Mouse (Mus musculus): ENCODE data around the gene Eif4ebp2. TPM values are rescaled to one million over a fixed set of nuclear protein-coding genes. Genes with fewer than 3 reads are reported as not detected.

Gene Eif4ebp2
- polyA plus RNA-seq (2012; rRNA removed) (55.4 and 77.6 TPM in 2 replicates), polyA plus RNA-seq (2014; fragmentation: Nextera tagmentation; extraction: Ambion mirVana) (42.7 and 50.4 TPM in 2 replicates)

GRCm38 (mm10) chr10:61452645-61453044, at the start of gene Eif4ebp2:
Gene Eif4ebp2 (minus strand): TSS chr10:61452661.
- H3K36me3 ChIP-seq (ENCODE audit: control insufficient read depth, insufficient read depth, low read length) = peaks cover 8% of the 10 kb centered on the region; the same call in 1 of the 2 replicates
- peak; percentile 99 for ATAC-seq (ENCODE audit: low FRiP score, low read depth)
- H3K27ac ChIP-seq (replicated peaks; ENCODE audit: low read depth, low read length) = peak within 1 kb of the TSS; percentile 75
- H3K9ac ChIP-seq (ENCODE audit: low read depth, low read length, severe bottlenecking) = peak within 1 kb of the TSS; percentile 87
- H3K4me2 ChIP-seq (replicated peaks; ENCODE audit: low read depth, low read length, severe bottlenecking) = peak within 1 kb of the TSS; percentile 87
- peak within 1 kb of the TSS; percentile 99 for H3K4me3 ChIP-seq (replicated peaks; ENCODE audit: low read length)
- 1% methylated on average over 34 of the region's 36 CpGs for WGBS
- peaks cover 18% of the 10 kb centered on the region for H3K4me1 ChIP-seq (ENCODE audit: control insufficient read depth, insufficient read depth, low read length)
- H3K27me3 ChIP-seq (ENCODE audit: control insufficient read depth, insufficient read depth, low read length) = no peaks in the 10 kb centered on the region
- TF ChIP-seq POLR2A (IDR thresholded peaks at IDR 0.05; ENCODE audit: borderline replicate concordance, extremely low read depth, insufficient read depth, insufficient read length) = peak; percentile 79; the same call in 1 of the 2 replicates
- no peaks in the 10 kb centered on the region for H3K9me3 ChIP-seq (ENCODE audit: control insufficient read depth, low read length)
- peak; percentile 98 for DNase-seq (ENCODE audit: low spot score)

- no peak for TF ChIP-seq POLR2A (IDR thresholded peaks at IDR 0.05; ENCODE audit: borderline replicate concordance, extremely low read depth, insufficient read depth, insufficient read length)
- DNase-seq (ENCODE audit: low spot score) (no peak), ATAC-seq (ENCODE audit: low FRiP score, low read depth) (no peak)
- Histone ChIP-seq H3K27ac (replicated peaks; ENCODE audit: low read depth, low read length) (no peak overlapping the region), H3K4me1 (ENCODE audit: control insufficient read depth, insufficient read depth, low read length) (peaks cover 11% of the 10 kb centered on the region), H3K9me3 (ENCODE audit: control insufficient read depth, low read length) (no peaks in the 10 kb centered on the region), H3K4me3 (replicated peaks; ENCODE audit: low read length) (no peak overlapping the region), H3K4me2 (replicated peaks; ENCODE audit: low read depth, low read length, severe bottlenecking) (no peak overlapping the region), H3K27me3 (ENCODE audit: control insufficient read depth, insufficient read depth, low read length) (no peaks in the 10 kb centered on the region), H3K9ac (ENCODE audit: low read depth, low read length, severe bottlenecking) (no peak overlapping the region), H3K36me3 (ENCODE audit: control insufficient read depth, insufficient read depth, low read length) (no peaks in the 10 kb centered on the region)
- WGBS = 71% methylated on average over 7 of the region's 7 CpGs
Measured at GRCm38 (mm10) chr10:61500756-61501155, 48.3 kb upstream of the Eif4ebp2 start.

GRCm38 (mm10) chr10:61499505-61500466, 47.3 kb upstream of the Eif4ebp2 start:
- no peak overlapping the region for H3K9ac ChIP-seq (ENCODE audit: low read depth, low read length, severe bottlenecking)
- no peaks in the 10 kb centered on the region for H3K27me3 ChIP-seq (ENCODE audit: control insufficient read depth, insufficient read depth, low read length)
- no peak overlapping the region for H3K27ac ChIP-seq (replicated peaks; ENCODE audit: low read depth, low read length)
- H3K4me1 ChIP-seq (ENCODE audit: control insufficient read depth, insufficient read depth, low read length) = peaks cover 20% of the 10 kb centered on the region
- DNase-seq (ENCODE audit: low spot score) = no peak
- no peaks in the 10 kb centered on the region for H3K9me3 ChIP-seq (ENCODE audit: control insufficient read depth, low read length)
- 57% methylated on average over 20 of the region's 20 CpGs for WGBS
- no peak overlapping the region for H3K4me2 ChIP-seq (replicated peaks; ENCODE audit: low read depth, low read length, severe bottlenecking)
- no peak overlapping the region for H3K4me3 ChIP-seq (replicated peaks; ENCODE audit: low read length)
- no peaks in the 10 kb centered on the region for H3K36me3 ChIP-seq (ENCODE audit: control insufficient read depth, insufficient read depth, low read length)
- no peak for TF ChIP-seq POLR2A (IDR thresholded peaks at IDR 0.05; ENCODE audit: borderline replicate concordance, extremely low read depth, insufficient read depth, insufficient read length)
- ATAC-seq (ENCODE audit: low FRiP score, low read depth) = no peak

GRCm38 (mm10) chr10:61496231-61496630, 43.8 kb upstream of the Eif4ebp2 start:
- DNase-seq (ENCODE audit: low spot score) = peak; percentile 17
- no peak overlapping the region for H3K4me2 ChIP-seq (replicated peaks; ENCODE audit: low read depth, low read length, severe bottlenecking)
- no peak; the same call in 1 of the 2 replicates for ATAC-seq (ENCODE audit: low FRiP score, low read depth)
- no peak for TF ChIP-seq POLR2A (IDR thresholded peaks at IDR 0.05; ENCODE audit: borderline replicate concordance, extremely low read depth, insufficient read depth, insufficient read length)
- 0 out of 2 replicates have a peak overlapping the region, but pooled peaks have one; percentile 25 for H3K9ac ChIP-seq (ENCODE audit: low read depth, low read length, severe bottlenecking)
- H3K36me3 ChIP-seq (ENCODE audit: control insufficient read depth, insufficient read depth, low read length) = no peaks in the 10 kb centered on the region
- peak overlapping the region; percentile 79 for H3K27ac ChIP-seq (replicated peaks; ENCODE audit: low read depth, low read length)
- H3K4me3 ChIP-seq (replicated peaks; ENCODE audit: low read length) = no peak overlapping the region
- 48% methylated on average over 9 of the region's 9 CpGs for WGBS
- H3K9me3 ChIP-seq (ENCODE audit: control insufficient read depth, low read length) = no peaks in the 10 kb centered on the region
- H3K27me3 ChIP-seq (ENCODE audit: control insufficient read depth, insufficient read depth, low read length) = no peaks in the 10 kb centered on the region
- peaks cover 23% of the 10 kb centered on the region for H3K4me1 ChIP-seq (ENCODE audit: control insufficient read depth, insufficient read depth, low read length)

- H3K27me3 ChIP-seq (ENCODE audit: control insufficient read depth, insufficient read depth, low read length) = no peaks in the 10 kb centered on the region
- no peak for TF ChIP-seq POLR2A (IDR thresholded peaks at IDR 0.05; ENCODE audit: borderline replicate concordance, extremely low read depth, insufficient read depth, insufficient read length)
- no peak overlapping the region for H3K4me3 ChIP-seq (replicated peaks; ENCODE audit: low read length)
- H3K27ac ChIP-seq (replicated peaks; ENCODE audit: low read depth, low read length) = peak overlapping the region; percentile 79
- peak overlapping the region; percentile 25; the same call in 1 of the 2 replicates for H3K9ac ChIP-seq (ENCODE audit: low read depth, low read length, severe bottlenecking)
- ATAC-seq (ENCODE audit: low FRiP score, low read depth) (peak; percentile 69; the same call in 1 of the 2 replicates), DNase-seq (ENCODE audit: low spot score) (peak; percentile 28)
- H3K9me3 ChIP-seq (ENCODE audit: control insufficient read depth, low read length) = no peaks in the 10 kb centered on the region
- no peak overlapping the region for H3K4me2 ChIP-seq (replicated peaks; ENCODE audit: low read depth, low read length, severe bottlenecking)
- no peaks in the 10 kb centered on the region for H3K36me3 ChIP-seq (ENCODE audit: control insufficient read depth, insufficient read depth, low read length)
- 22% methylated on average over 4 of the region's 4 CpGs for WGBS
- H3K4me1 ChIP-seq (ENCODE audit: control insufficient read depth, insufficient read depth, low read length) = peaks cover 23% of the 10 kb centered on the region
Measured at GRCm38 (mm10) chr10:61495461-61495860, 43.0 kb upstream of the Eif4ebp2 start.
